Mouse (Mus musculus): ENCODE data around the gene Got2. TPM values are rescaled to one million over a fixed set of nuclear protein-coding genes. Genes with fewer than 3 reads are reported as not detected.
"Not testable (repeated sequence)": the region's sequence is repeated elsewhere in the genome, so short reads cannot be mapped to it uniquely, and the experiment has no call there.

Got2 gene
- polyA plus RNA-seq, 2 experiments = 60.2 to 101 TPM

- DNase-seq (ENCODE audit: low spot score) (no peak), ATAC-seq (ENCODE audit: low FRiP score, low read depth) (peak; percentile 68; the same call in 1 of the 2 replicates)
- Histone ChIP-seq H3K4me1 (ENCODE audit: control insufficient read depth, insufficient read depth, low read length) (no peaks in the 10 kb centered on the region; the same call in 1 of the 2 replicates), H3K9ac (ENCODE audit: low read depth, low read length, severe bottlenecking) (peak overlapping the region; percentile 54), H3K36me3 (ENCODE audit: control insufficient read depth, insufficient read depth, low read length) (peaks cover 6% of the 10 kb centered on the region; the same call in 1 of the 2 replicates), H3K27ac (replicated peaks; ENCODE audit: low read depth, low read length) (no peak overlapping the region), H3K4me3 (replicated peaks; ENCODE audit: low read length) (peak overlapping the region; percentile 36), H3K4me2 (replicated peaks; ENCODE audit: low read depth, low read length, severe bottlenecking) (peak overlapping the region; percentile 56), H3K27me3 (ENCODE audit: control insufficient read depth, insufficient read depth, low read length) (no peaks in the 10 kb centered on the region), H3K9me3 (ENCODE audit: control insufficient read depth, low read length) (no peaks in the 10 kb centered on the region)
- no peak for TF ChIP-seq POLR2A (IDR thresholded peaks at IDR 0.05; ENCODE audit: borderline replicate concordance, extremely low read depth, insufficient read depth, insufficient read length)
- WGBS = under 1% methylated on average over 16 of the region's 16 CpGs
Observed at GRCm38 (mm10) chr8:95833435-95833984, 54.8 kb downstream of the Got2 start.

- peak overlapping the region; percentile 54 for H3K9ac ChIP-seq (ENCODE audit: low read depth, low read length, severe bottlenecking)
- DNase-seq (ENCODE audit: low spot score) = peak; percentile 85
- no peaks in the 10 kb centered on the region for H3K9me3 ChIP-seq (ENCODE audit: control insufficient read depth, low read length)
- H3K4me3 ChIP-seq (replicated peaks; ENCODE audit: low read length) = peak overlapping the region; percentile 36
- peak overlapping the region; percentile 56 for H3K4me2 ChIP-seq (replicated peaks; ENCODE audit: low read depth, low read length, severe bottlenecking)
- TF ChIP-seq POLR2A (IDR thresholded peaks at IDR 0.05; ENCODE audit: borderline replicate concordance, extremely low read depth, insufficient read depth, insufficient read length) = peak; percentile 24; the same call in 1 of the 2 replicates
- no peaks in the 10 kb centered on the region for H3K27me3 ChIP-seq (ENCODE audit: control insufficient read depth, insufficient read depth, low read length)
- H3K4me1 ChIP-seq (ENCODE audit: control insufficient read depth, insufficient read depth, low read length) = no peaks in the 10 kb centered on the region; the same call in 1 of the 2 replicates
- no peak overlapping the region for H3K27ac ChIP-seq (replicated peaks; ENCODE audit: low read depth, low read length)
- 17% methylated on average over 16 of the region's 16 CpGs for WGBS
- peaks cover 6% of the 10 kb centered on the region; the same call in 1 of the 2 replicates for H3K36me3 ChIP-seq (ENCODE audit: control insufficient read depth, insufficient read depth, low read length)
- ATAC-seq (ENCODE audit: low FRiP score, low read depth) = peak; percentile 74
Observed at GRCm38 (mm10) chr8:95832603-95833434, 55.5 kb downstream of the Got2 start.

GRCm38 (mm10) chr8:95830144-95830543, 58.2 kb downstream of the Got2 start:
- H3K4me3 ChIP-seq (replicated peaks; ENCODE audit: low read length) = no peak overlapping the region
- DNase-seq (ENCODE audit: low spot score) (no peak), ATAC-seq (ENCODE audit: low FRiP score, low read depth) (no peak)
- no peaks in the 10 kb centered on the region for H3K27me3 ChIP-seq (ENCODE audit: control insufficient read depth, insufficient read depth, low read length)
- no peaks in the 10 kb centered on the region for H3K9me3 ChIP-seq (ENCODE audit: control insufficient read depth, low read length)
- no peaks in the 10 kb centered on the region for H3K36me3 ChIP-seq (ENCODE audit: control insufficient read depth, insufficient read depth, low read length)
- no peak overlapping the region for H3K9ac ChIP-seq (ENCODE audit: low read depth, low read length, severe bottlenecking)
- H3K4me2 ChIP-seq (replicated peaks; ENCODE audit: low read depth, low read length, severe bottlenecking) = no peak overlapping the region
- WGBS = 73% methylated on average over 3 of the region's 3 CpGs
- no peak for TF ChIP-seq POLR2A (IDR thresholded peaks at IDR 0.05; ENCODE audit: borderline replicate concordance, extremely low read depth, insufficient read depth, insufficient read length)
- no peak overlapping the region for H3K27ac ChIP-seq (replicated peaks; ENCODE audit: low read depth, low read length)
- no peaks in the 10 kb centered on the region; the same call in 1 of the 2 replicates for H3K4me1 ChIP-seq (ENCODE audit: control insufficient read depth, insufficient read depth, low read length)

- H3K36me3 ChIP-seq (ENCODE audit: control insufficient read depth, insufficient read depth, low read length); H3K27me3 ChIP-seq (ENCODE audit: control insufficient read depth, insufficient read depth, low read length); H3K9me3 ChIP-seq (ENCODE audit: control insufficient read depth, low read length); H3K4me2 ChIP-seq (replicated peaks; ENCODE audit: low read depth, low read length, severe bottlenecking); ATAC-seq (ENCODE audit: low FRiP score, low read depth); H3K4me3 ChIP-seq (replicated peaks; ENCODE audit: low read length); DNase-seq (ENCODE audit: low spot score); H3K9ac ChIP-seq (ENCODE audit: low read depth, low read length, severe bottlenecking); H3K27ac ChIP-seq (replicated peaks; ENCODE audit: low read depth, low read length); H3K4me1 ChIP-seq (ENCODE audit: control insufficient read depth, insufficient read depth, low read length): not testable (repeated sequence)
- WGBS = 54% methylated on average over 25 of the region's 25 CpGs
Observed at GRCm38 (mm10) chr8:95825162-95825561, 63.2 kb downstream of the Got2 start, which contains the start of gene Sap18b. Gene Sap18b, plus strand, starts transcription at chr8:95825346.

- 48% methylated on average over 3 of the region's 3 CpGs for WGBS
- DNase-seq (ENCODE audit: low spot score) = no peak
- no peak for ATAC-seq (ENCODE audit: low FRiP score, low read depth)
Observed at GRCm38 (mm10) chr8:95822699-95823098, 65.6 kb downstream of the Got2 start.

More at GRCm38 (mm10) chr8:95822699-95823098, 65.6 kb downstream of the Got2 start:
- TF ChIP-seq POLR2A (IDR thresholded peaks at IDR 0.05; ENCODE audit: borderline replicate concordance, extremely low read depth, insufficient read depth, insufficient read length) = no peak
- no peak overlapping the region for H3K27ac ChIP-seq (replicated peaks; ENCODE audit: low read depth, low read length)
- no peak overlapping the region for H3K4me2 ChIP-seq (replicated peaks; ENCODE audit: low read depth, low read length, severe bottlenecking)
- no peaks in the 10 kb centered on the region for H3K27me3 ChIP-seq (ENCODE audit: control insufficient read depth, insufficient read depth, low read length)
- no peaks in the 10 kb centered on the region for H3K4me1 ChIP-seq (ENCODE audit: control insufficient read depth, insufficient read depth, low read length)
- H3K4me3 ChIP-seq (replicated peaks; ENCODE audit: low read length) = no peak overlapping the region
- no peak overlapping the region for H3K9ac ChIP-seq (ENCODE audit: low read depth, low read length, severe bottlenecking)
- no peaks in the 10 kb centered on the region for H3K36me3 ChIP-seq (ENCODE audit: control insufficient read depth, insufficient read depth, low read length)
- H3K9me3 ChIP-seq (ENCODE audit: control insufficient read depth, low read length) = no peaks in the 10 kb centered on the region
